Mouse (Mus musculus) bone marrow macrophage, adult 2 months (primary cell): ENCODE data around the gene Myo1g.

Experiments used
- CTCF ChIP-seq: IDR thresholded peaks from 2 replicates; pipeline ENCODE4 v1.5.1; 2012; ENCODE audit warnings: low read depth, mild to moderate bottlenecking, low read length, moderate library complexity
- POLR2A ChIP-seq: IDR thresholded peaks from 2 replicates; pipeline ENCODE4 v1.6.1; 2012; ENCODE audit warnings: mild to moderate bottlenecking, low read depth, low read length, borderline replicate concordance

- TF ChIP-seq CTCF: no peak
- TF ChIP-seq POLR2A: no peak
These were observed 16.1 kb downstream of the Myo1g start for GRCm38 (mm10) chr11:6504689-6505088.
